Comparison of ENCODE assay signal across 10 mouse cellular contexts in genomic region chr9:65776137-65776872, GRCm38 (mm10). TPM values are rescaled to one million over a fixed set of nuclear protein-coding genes. Genes with fewer than 3 reads are reported as not detected.
DNase-seq lines count a peak whose midpoint lies in the region; ATAC-seq and TF ChIP-seq lines count a peak whose summit lies in the region.
"Had no signal": no experiment of that assay in that cellular context is flagged by ENCODE, and none has a peak within 500 bp of the region (broad histone marks: within the 10 kb centered on the region; RNA-seq: fewer than 3 reads in every experiment).

No protein-coding gene starts in this region.

- intact Hi-C loops in left cerebral cortex, adult 2 months (cut with DNase I): no loop called here

- no peaks in the 10 kb centered on the region for H3K36me3 ChIP-seq in forebrain, embryonic 11.5 days (ENCODE audit: control insufficient read depth, insufficient read depth, low read length)
- no peaks in the 10 kb centered on the region for H3K36me3 ChIP-seq in forebrain, embryonic 14.5 days (ENCODE audit: control insufficient read depth, insufficient read depth, low read length)
- H3K36me3 ChIP-seq in E14TG2a.4 (ENCODE audit: insufficient read depth, low read length): no peaks in the 10 kb centered on the region
- no peaks in the 10 kb centered on the region for H3K36me3 ChIP-seq in intestine, embryonic 14.5 days (ENCODE audit: control insufficient read depth, insufficient read depth, low read length)
- peaks cover 6% of the 10 kb centered on the region; the same call in 1 of the 2 replicates for H3K36me3 ChIP-seq in liver, embryonic 11.5 days (ENCODE audit: control insufficient read depth, insufficient read depth, low read length)

- H3K4me3 ChIP-seq in forebrain, embryonic 11.5 days (ENCODE audit: low read depth, low read length): no peak overlapping the region
- no peak overlapping the region for H3K4me3 ChIP-seq in forebrain, embryonic 14.5 days (ENCODE audit: low read depth, low read length)
- peak overlapping the region; percentile 24; the same call in 1 of the 2 replicates for H3K4me3 ChIP-seq in E14TG2a.4 (replicated peaks; ENCODE audit: low read length)
- H3K4me3 ChIP-seq in intestine, embryonic 14.5 days (ENCODE audit: low read depth, low read length): no peak overlapping the region
- no peak overlapping the region for H3K4me3 ChIP-seq in liver, embryonic 11.5 days (ENCODE audit: low read depth, low read length)
- H3K4me3 ChIP-seq in left cerebral cortex, adult 2 months: no peak overlapping the region
- H3K4me3 ChIP-seq: limb, embryonic 12.5 days had no signal

- H3K9me3 ChIP-seq in forebrain, embryonic 11.5 days (ENCODE audit: control insufficient read depth, low read length): no peaks in the 10 kb centered on the region
- no peaks in the 10 kb centered on the region for H3K9me3 ChIP-seq in forebrain, embryonic 14.5 days (replicated peaks; ENCODE audit: control insufficient read depth, low read length)
- no peaks in the 10 kb centered on the region for H3K9me3 ChIP-seq in E14TG2a.4 (ENCODE audit: low read length)
- no peaks in the 10 kb centered on the region for H3K9me3 ChIP-seq in intestine, embryonic 14.5 days (ENCODE audit: control insufficient read depth, low read length)
- H3K9me3 ChIP-seq in liver, embryonic 11.5 days (ENCODE audit: control insufficient read depth, low read length): no peaks in the 10 kb centered on the region

- no peak for ATAC-seq in forebrain, embryonic 11.5 days (replicated peaks; ENCODE audit: low FRiP score)
- no peak for ATAC-seq in forebrain, embryonic 14.5 days
- 0 out of 2 replicates have a peak, but pooled peaks have one; percentile 40 for ATAC-seq in intestine, embryonic 14.5 days (replicated peaks; ENCODE audit: low FRiP score, low TSS enrichment, low read depth)
- ATAC-seq in liver, embryonic 11.5 days (replicated peaks; ENCODE audit: low FRiP score): no peak; the same call in 1 of the 2 replicates

- DNase-seq in forebrain, embryonic 11.5 days (ENCODE audit: low spot score): no peak
- no peak for DNase-seq in forebrain, embryonic 14.5 days (ENCODE audit: low spot score)
- no peak for DNase-seq in intestine, embryonic 14.5 days (ENCODE audit: low spot score)
- DNase-seq in liver, embryonic 11.5 days (ENCODE audit: low spot score): no peak
- DNase-seq in left cerebral cortex, adult 2 months (ENCODE audit: extremely low spot score in 1 of 2, low spot score in 2 of 2): no peak
- DNase-seq in layer of hippocampus, adult 8-10 months (ENCODE audit: low spot score in 2 of 2): no peak
- no peak for DNase-seq in right cerebral cortex, postnatal 25 days
- DNase-seq: heart, adult 18-20 months had no signal

- 11% methylated on average over 8 of the region's 8 CpGs for WGBS in forebrain, embryonic 11.5 days
- WGBS in forebrain, embryonic 14.5 days: 5% methylated on average over 8 of the region's 8 CpGs
- 25% methylated on average over 8 of the region's 8 CpGs for WGBS in intestine, embryonic 14.5 days
- 31% methylated on average over 8 of the region's 8 CpGs for WGBS in liver, embryonic 11.5 days

- no peak overlapping the region for H3K4me2 ChIP-seq in forebrain, embryonic 11.5 days (ENCODE audit: low read depth, low read length, severe bottlenecking)
- no peak overlapping the region for H3K4me2 ChIP-seq in forebrain, embryonic 14.5 days (ENCODE audit: low read length)
- no peak overlapping the region for H3K4me2 ChIP-seq in intestine, embryonic 14.5 days (ENCODE audit: low read length)
- peak overlapping the region; percentile 43 for H3K4me2 ChIP-seq in liver, embryonic 11.5 days
- H3K4me2 ChIP-seq: limb, embryonic 12.5 days had no signal

- H3K27ac ChIP-seq in forebrain, embryonic 11.5 days (ENCODE audit: low read depth, low read length): 0 out of 2 replicates have a peak overlapping the region, but pooled peaks have one; percentile 20
- no peak overlapping the region for H3K27ac ChIP-seq in forebrain, embryonic 14.5 days (ENCODE audit: low read depth, low read length)
- 0 out of 2 replicates have a peak overlapping the region, but pooled peaks have one; percentile 27 for H3K27ac ChIP-seq in intestine, embryonic 14.5 days (ENCODE audit: low read depth)
- peak overlapping the region; percentile 54 for H3K27ac ChIP-seq in liver, embryonic 11.5 days (ENCODE audit: low read depth, low read length)
- no peak overlapping the region for H3K27ac ChIP-seq in left cerebral cortex, adult 2 months
- H3K27ac ChIP-seq: limb, embryonic 12.5 days had no signal

- H3K4me1 ChIP-seq in forebrain, embryonic 11.5 days (replicated peaks; ENCODE audit: control insufficient read depth, insufficient read depth, low read length): peaks cover 12% of the 10 kb centered on the region
- H3K4me1 ChIP-seq in forebrain, embryonic 14.5 days (ENCODE audit: control insufficient read depth, insufficient read depth, low read length): peaks cover 7% of the 10 kb centered on the region
- H3K4me1 ChIP-seq in E14TG2a.4 (replicated peaks; ENCODE audit: low read depth, low read length): peaks cover 55% of the 10 kb centered on the region
- H3K4me1 ChIP-seq in intestine, embryonic 14.5 days (replicated peaks; ENCODE audit: control insufficient read depth, insufficient read depth, low read length): peaks cover 13% of the 10 kb centered on the region
- peaks cover 36% of the 10 kb centered on the region for H3K4me1 ChIP-seq in liver, embryonic 11.5 days (replicated peaks; ENCODE audit: control insufficient read depth, insufficient read depth, low read length)

- H3K9ac ChIP-seq in forebrain, embryonic 11.5 days (ENCODE audit: low read length): no peak overlapping the region
- H3K9ac ChIP-seq in forebrain, embryonic 14.5 days (ENCODE audit: low read length): no peak overlapping the region
- no peak overlapping the region for H3K9ac ChIP-seq in intestine, embryonic 14.5 days (ENCODE audit: low read length)
- no peak overlapping the region for H3K9ac ChIP-seq in liver, embryonic 11.5 days (ENCODE audit: low read depth, low read length)
- H3K9ac ChIP-seq: limb, embryonic 12.5 days had no signal

- no peak for TF ChIP-seq CTCF in E14TG2a.4 (conservative IDR thresholded peaks at IDR 0.05; ENCODE audit: low read length)
- TF ChIP-seq CTCF in left cerebral cortex, adult 2 months (IDR thresholded peaks at IDR 0.05): no peak

- H3K27me3 ChIP-seq in forebrain, embryonic 11.5 days (ENCODE audit: control insufficient read depth, insufficient read depth, low read length): no peaks in the 10 kb centered on the region
- H3K27me3 ChIP-seq in forebrain, embryonic 14.5 days (replicated peaks; ENCODE audit: control insufficient read depth, insufficient read depth, low read length): no peaks in the 10 kb centered on the region
- H3K27me3 ChIP-seq in E14TG2a.4 (ENCODE audit: insufficient read depth, low read length): no peaks in the 10 kb centered on the region
- no peaks in the 10 kb centered on the region for H3K27me3 ChIP-seq in intestine, embryonic 14.5 days (replicated peaks; ENCODE audit: control insufficient read depth, insufficient read depth, low read length)
- H3K27me3 ChIP-seq in liver, embryonic 11.5 days (replicated peaks; ENCODE audit: control insufficient read depth, insufficient read depth, low read length): no peaks in the 10 kb centered on the region
- H3K27me3 ChIP-seq: limb, embryonic 12.5 days had no signal

RNA-seq across cellular contexts. Expression of gene Zfp609, which starts 51.1 kb away (rescaled TPM):
- 12.3 and 12.9 TPM in 2 replicates for polyA plus RNA-seq in forebrain, embryonic 11.5 days (2014; fragmentation: Nextera tagmentation; extraction: Ambion mirVana)
- 7.4 and 8.8 TPM in 2 replicates for polyA plus RNA-seq in forebrain, embryonic 14.5 days (2014; fragmentation: Nextera tagmentation; extraction: Ambion mirVana)
- 7.8 and 7.9 TPM in 2 replicates for polyA plus RNA-seq in intestine, embryonic 14.5 days (2014; fragmentation: Nextera tagmentation; extraction: Ambion mirVana)
- 5.5 and 5.8 TPM in 2 replicates for polyA plus RNA-seq in liver, embryonic 11.5 days (2014; fragmentation: Nextera tagmentation; extraction: Ambion mirVana)
- total RNA-seq in left cerebral cortex, adult 2 months (2021): 10 to 100 TPM; 48.5 to 49.1 TPM
- 10 to 100 TPM; 44.8 to 56.2 (median 50.2) TPM for total RNA-seq in layer of hippocampus, adult 8-10 months (2022)

Comparison
In these comparisons a context has a peak if more than half of its experiments do, and no peak if none do; other contexts are left out.
1. H3K27ac ChIP-seq: peak in forebrain, embryonic 11.5 days (single experiment), intestine, embryonic 14.5 days (single experiment) and liver, embryonic 11.5 days (single experiment); none in forebrain, embryonic 14.5 days (single experiment) and left cerebral cortex, adult 2 months (single experiment).